Mouse (Mus musculus) kidney, postnatal 0 days (tissue): ENCODE data around the gene Gm28434. TPM values are rescaled to one million over a fixed set of nuclear protein-coding genes. Genes with fewer than 3 reads are reported as not detected.

ENCODE experiments used
- ATAC-seq: fragments of 200-750 bp; cut with Nextera tagmentation; replicated peaks from 2 replicates; pipeline ENCODE4 v1.8.0; 2017; ENCODE audit warnings: low read depth, moderate number of reproducible peaks, moderate TSS enrichment, moderate library complexity; ENCODE audit not compliant: low FRiP score
- DNase-seq: peaks from one replicate; pipeline ENCODE4 v3.0.0-alpha.2; 2016; ENCODE audit warnings: low spot score
- H3K27ac ChIP-seq: fragments of 300-500 bp; sonication (generic); 2 replicates; pipeline ENCODE4 v1.5.1; 2014; ENCODE audit warnings: mild to moderate bottlenecking
- H3K27me3 ChIP-seq: fragments of 300-500 bp; sonication (generic); 2 replicates; pipeline ENCODE4 v1.6.1; 2014; ENCODE audit warnings: low read length, mixed read lengths; ENCODE audit not compliant: insufficient read depth
- H3K36me3 ChIP-seq: fragments of 300-500 bp; sonication (generic); 2 replicates; pipeline ENCODE4 v1.6.1; 2014; ENCODE audit warnings: low read length, mixed read lengths; ENCODE audit not compliant: insufficient read depth
- H3K4me1 ChIP-seq: fragments of 300-500 bp; sonication (generic); replicated peaks from 2 replicates; pipeline ENCODE4 v1.6.1; 2014; ENCODE audit warnings: antibody characterized with exemption, low read length, mixed read lengths; ENCODE audit not compliant: insufficient read depth
- H3K4me2 ChIP-seq: fragments of 300-500 bp; sonication (generic); 2 replicates; pipeline ENCODE4 v1.6.1; 2014; ENCODE audit warnings: mild to moderate bottlenecking, low read length, moderate library complexity, mixed read lengths
- H3K4me3 ChIP-seq: fragments of 300-500 bp; sonication (generic); replicated peaks from 2 replicates; pipeline ENCODE4 v1.5.1; 2014; ENCODE audit warnings: low read depth, low read length
- H3K9ac ChIP-seq: fragments of 300-500 bp; sonication (generic); 2 replicates; pipeline ENCODE4 v1.6.1; 2014; ENCODE audit warnings: low read depth, low read length
- H3K9me3 ChIP-seq: fragments of 300-500 bp; sonication (generic); replicated peaks from 2 replicates; pipeline ENCODE4 v1.6.1; 2016; ENCODE audit warnings: low read length, inconsistent platforms, mixed read lengths
- CTCF ChIP-seq: IDR thresholded peaks from 2 replicates; pipeline ENCODE4 v1.5.1; 2016; ENCODE audit warnings: antibody characterized with exemption, low read depth, mild to moderate bottlenecking, moderate library complexity
- WGBS: fragments of 180-500 bp; shearing (Covaris S2); extraction: QIAGEN DNeasy Blood & Tissue Kit; methylation state at CpG from one replicate; pipeline ENCODE4 v1.1.7; 2014; 5-methylcytosine and 5-hydroxymethylcytosine counted together
- polyA plus RNA-seq: library from polyadenylated mRNA; unstranded; fragments of >200 nt; fragmentation: Nextera tagmentation; extraction: Ambion mirVana; gene quantifications from 2 replicates; pipeline ENCODE4 v1.2.1, GENCODE M21; 2015

The Gm28434 gene
- not detected in 2 replicates for polyA plus RNA-seq

- 59% methylated on average over 2 of the region's 2 CpGs for WGBS
- H3K36me3 ChIP-seq = no peaks in the 10 kb centered on the region
- H3K9ac ChIP-seq = no peak within 1 kb of the TSS
- no peaks in the 10 kb centered on the region for H3K27me3 ChIP-seq
- DNase-seq = no peak
- no peak within 1 kb of the TSS for H3K4me2 ChIP-seq
- H3K4me3 ChIP-seq = no peak within 1 kb of the TSS
- H3K4me1 ChIP-seq = no peaks in the 10 kb centered on the region
- no peak within 1 kb of the TSS for H3K27ac ChIP-seq
- no peak for TF ChIP-seq CTCF
- no peak for ATAC-seq
- no peaks in the 10 kb centered on the region for H3K9me3 ChIP-seq
Observed at GRCm38 (mm10) chr5:87969201-87969600, at the start of gene Gm28434, which contains the start of gene 2310003L06Rik. Gene Gm28434 (plus strand): TSS chr5:87969517. Gene 2310003L06Rik (plus strand): TSS chr5:87969459.

- no peak for TF ChIP-seq CTCF
- ATAC-seq (no peak), DNase-seq (peak; percentile 1)
- no peak within 1 kb of the TSS for H3K9ac ChIP-seq
- H3K36me3 ChIP-seq = no peaks in the 10 kb centered on the region
- WGBS = 25% methylated on average over 5 of the region's 5 CpGs
- H3K4me1 ChIP-seq = no peaks in the 10 kb centered on the region
- no peaks in the 10 kb centered on the region for H3K9me3 ChIP-seq
- H3K27me3 ChIP-seq = no peaks in the 10 kb centered on the region
- no peak within 1 kb of the TSS for H3K4me2 ChIP-seq
- no peak within 1 kb of the TSS for H3K27ac ChIP-seq
- H3K4me3 ChIP-seq = no peak within 1 kb of the TSS
Observed at GRCm38 (mm10) chr5:87925372-87925771, 43.9 kb upstream of the Gm28434 start, which contains the start of gene Csn3. Gene Csn3 (plus strand): TSS chr5:87925579.

GRCm38 (mm10) chr5:87931603-87932002 is 37.7 kb upstream of the Gm28434 start:
- Histone ChIP-seq H3K4me1 (no peaks in the 10 kb centered on the region), H3K36me3 (no peaks in the 10 kb centered on the region), H3K9me3 (no peaks in the 10 kb centered on the region), H3K27ac (no peak overlapping the region), H3K4me3 (no peak overlapping the region), H3K27me3 (no peaks in the 10 kb centered on the region), H3K4me2 (no peak overlapping the region), H3K9ac (no peak overlapping the region)
- no peak for TF ChIP-seq CTCF
- ATAC-seq (no peak), DNase-seq (no peak)
- WGBS = 50% methylated on average over 1 of the region's 1 CpGs

- peak; percentile 1 for DNase-seq
Observed at GRCm38 (mm10) chr5:87940752-87941151, 28.6 kb upstream of the Gm28434 start.

GRCm38 (mm10) chr5:87942515-87942914 is 26.8 kb upstream of the Gm28434 start:
- no peak overlapping the region for H3K27ac ChIP-seq
- no peak overlapping the region for H3K4me3 ChIP-seq
- no peak overlapping the region for H3K9ac ChIP-seq
- no peaks in the 10 kb centered on the region for H3K9me3 ChIP-seq
- H3K4me1 ChIP-seq = no peaks in the 10 kb centered on the region
- no peak overlapping the region for H3K4me2 ChIP-seq
- H3K27me3 ChIP-seq = no peaks in the 10 kb centered on the region
- no peak for TF ChIP-seq CTCF
- no peaks in the 10 kb centered on the region for H3K36me3 ChIP-seq
- ATAC-seq (no peak), DNase-seq (no peak)

More at GRCm38 (mm10) chr5:87940752-87941151, 28.6 kb upstream of the Gm28434 start:
- Histone ChIP-seq H3K4me2 (no peak overlapping the region), H3K4me1 (no peaks in the 10 kb centered on the region), H3K9ac (no peak overlapping the region), H3K4me3 (no peak overlapping the region), H3K9me3 (no peaks in the 10 kb centered on the region), H3K36me3 (no peaks in the 10 kb centered on the region), H3K27ac (no peak overlapping the region), H3K27me3 (no peaks in the 10 kb centered on the region)
- WGBS = 41% methylated on average over 3 of the region's 3 CpGs
- TF ChIP-seq CTCF = peak; percentile 54
- no peak for ATAC-seq

GRCm38 (mm10) chr5:87951836-87952235 is 17.5 kb upstream of the Gm28434 start:
- DNase-seq (no peak), ATAC-seq (no peak)
- no peaks in the 10 kb centered on the region for H3K4me1 ChIP-seq
- no peak overlapping the region for H3K27ac ChIP-seq
- no peaks in the 10 kb centered on the region for H3K36me3 ChIP-seq
- H3K4me2 ChIP-seq = no peak overlapping the region
- no peak overlapping the region for H3K4me3 ChIP-seq
- no peaks in the 10 kb centered on the region for H3K27me3 ChIP-seq
- no peak for TF ChIP-seq CTCF
- H3K9ac ChIP-seq = no peak overlapping the region
- H3K9me3 ChIP-seq = no peaks in the 10 kb centered on the region

GRCm38 (mm10) chr5:87979139-87979538 is 9.8 kb downstream of the Gm28434 start, which contains the start of gene Cabs1:
Gene Cabs1 (plus strand): TSS chr5:87979439.
- DNase-seq (no peak), ATAC-seq (no peak)
- Histone ChIP-seq H3K4me2 (no peak within 1 kb of the TSS), H3K9me3 (no peaks in the 10 kb centered on the region), H3K4me3 (no peak within 1 kb of the TSS), H3K27ac (no peak within 1 kb of the TSS), H3K27me3 (no peaks in the 10 kb centered on the region), H3K9ac (no peak within 1 kb of the TSS), H3K4me1 (no peaks in the 10 kb centered on the region), H3K36me3 (no peaks in the 10 kb centered on the region)
- WGBS = 85% methylated on average over 3 of the region's 3 CpGs
- TF ChIP-seq CTCF = no peak
